Mouse (Mus musculus) hindbrain, embryonic 10.5 days (tissue): ENCODE results near the gene Calcoco1. TPM values are rescaled to one million over a fixed set of nuclear protein-coding genes. Genes with fewer than 3 reads are reported as not detected.
A peak's percentile ranks its signal among the peaks of the same experiment; 100 is the strongest.

Source experiments
- DNase-seq: peaks from one replicate; pipeline ENCODE4 v3.0.0-alpha.2; 2017; ENCODE audit warnings: low spot score
- H3K27ac ChIP-seq: fragments of 300-500 bp; sonication (generic); 2 replicates; pipeline ENCODE4 v1.5.1; 2016; ENCODE audit warnings: mild to moderate bottlenecking, moderate library complexity
- H3K27me3 ChIP-seq: fragments of 300-500 bp; sonication (generic); 2 replicates; pipeline ENCODE4 v1.6.1; 2016; ENCODE audit warnings: mild to moderate bottlenecking; ENCODE audit not compliant: poor library complexity, insufficient read depth, severe bottlenecking
- H3K36me3 ChIP-seq: fragments of 300-500 bp; sonication (generic); 2 replicates; pipeline ENCODE4 v1.6.1; 2016; ENCODE audit warnings: mild to moderate bottlenecking, moderate library complexity
- H3K4me1 ChIP-seq: fragments of 300-500 bp; sonication (generic); replicated peaks from 2 replicates; pipeline ENCODE4 v1.6.1; 2016; ENCODE audit warnings: mild to moderate bottlenecking
- H3K4me3 ChIP-seq: fragments of 300-500 bp; sonication (generic); 2 replicates; pipeline ENCODE4 v1.5.1; 2016; ENCODE audit warnings: mild to moderate bottlenecking, moderate library complexity
- H3K9me3 ChIP-seq: fragments of 300-500 bp; sonication (generic); 2 replicates; pipeline ENCODE4 v1.6.1; 2016; ENCODE audit warnings: mild to moderate bottlenecking, moderate library complexity
- WGBS: fragments of 180-500 bp; shearing (Covaris S2); methylation state at CpG from one replicate; pipeline ENCODE4 v1.1.7; 2016; 5-methylcytosine and 5-hydroxymethylcytosine counted together
- polyA plus RNA-seq: library from polyadenylated mRNA; unstranded; fragments of >200 nt; fragmentation: Nextera tagmentation; extraction: Ambion mirVana; gene quantifications from 2 replicates; pipeline ENCODE4 v1.2.1, GENCODE M21; 2016

Gene Calcoco1
- 32.1 and 38.5 TPM in 2 replicates for polyA plus RNA-seq

- no peaks in the 10 kb centered on the region for H3K9me3 ChIP-seq
- H3K4me1 ChIP-seq, result peaks cover 18% of the 10 kb centered on the region
- H3K36me3 ChIP-seq, result peaks cover 19% of the 10 kb centered on the region; the same call in 1 of the 2 replicates
- DNase-seq, result peak; percentile 99
- WGBS, result 1% methylated on average over 27 of the region's 27 CpGs
- H3K27ac ChIP-seq, result peak within 1 kb of the TSS; percentile 81
- peak within 1 kb of the TSS; percentile 70 for H3K4me3 ChIP-seq
- no peaks in the 10 kb centered on the region for H3K27me3 ChIP-seq
Measured at GRCm38 (mm10) chr15:102721980-102722475, at the start of gene Calcoco1. Calcoco1 (minus strand) TSS chr15:102722178.

- peaks cover 27% of the 10 kb centered on the region for H3K27me3 ChIP-seq
- no peak overlapping the region for H3K27ac ChIP-seq
- no peak for DNase-seq
- WGBS, result 51% methylated on average over 7 of the region's 7 CpGs
- no peaks in the 10 kb centered on the region for H3K9me3 ChIP-seq
- H3K36me3 ChIP-seq, result no peaks in the 10 kb centered on the region
- no peaks in the 10 kb centered on the region for H3K4me1 ChIP-seq
- no peak overlapping the region for H3K4me3 ChIP-seq
Measured at GRCm38 (mm10) chr15:102770866-102771265, 48.9 kb upstream of the Calcoco1 start.

- no peak for DNase-seq
- Histone ChIP-seq H3K9me3 (no peaks in the 10 kb centered on the region), H3K4me1 (no peaks in the 10 kb centered on the region), H3K36me3 (no peaks in the 10 kb centered on the region), H3K27me3 (peaks cover 70% of the 10 kb centered on the region), H3K27ac (no peak overlapping the region), H3K4me3 (no peak overlapping the region)
- 53% methylated on average over 2 of the region's 2 CpGs for WGBS
Measured at GRCm38 (mm10) chr15:102765207-102765606, 43.2 kb upstream of the Calcoco1 start.

- Histone ChIP-seq H3K9me3 (no peaks in the 10 kb centered on the region), H3K27me3 (peaks cover 75% of the 10 kb centered on the region), H3K36me3 (no peaks in the 10 kb centered on the region), H3K4me1 (no peaks in the 10 kb centered on the region), H3K4me3 (no peak overlapping the region), H3K27ac (no peak overlapping the region)
- DNase-seq, result peak; percentile 67
- 10% methylated on average over 7 of the region's 7 CpGs for WGBS
Measured at GRCm38 (mm10) chr15:102761745-102762378, 39.9 kb upstream of the Calcoco1 start.

- Histone ChIP-seq H3K9me3 (no peaks in the 10 kb centered on the region), H3K36me3 (no peaks in the 10 kb centered on the region), H3K27me3 (peaks cover 82% of the 10 kb centered on the region), H3K27ac (no peak overlapping the region), H3K4me3 (no peak overlapping the region), H3K4me1 (peaks cover 12% of the 10 kb centered on the region)
- DNase-seq, result no peak
- WGBS, result 94% methylated on average over 1 of the region's 1 CpGs
Measured at GRCm38 (mm10) chr15:102757686-102758085, 35.7 kb upstream of the Calcoco1 start.

GRCm38 (mm10) chr15:102755053-102755452, 33.1 kb upstream of the Calcoco1 start:
- 49% methylated on average over 5 of the region's 5 CpGs for WGBS
- H3K27me3 ChIP-seq, result peaks cover 83% of the 10 kb centered on the region

GRCm38 (mm10) chr15:102754361-102754760, 32.4 kb upstream of the Calcoco1 start:
- no peak for DNase-seq
- no peak overlapping the region for H3K4me3 ChIP-seq
- no peaks in the 10 kb centered on the region for H3K36me3 ChIP-seq
- H3K4me1 ChIP-seq, result peaks cover 20% of the 10 kb centered on the region
- H3K27ac ChIP-seq, result no peak overlapping the region
- WGBS, result 56% methylated on average over 7 of the region's 7 CpGs
- peaks cover 83% of the 10 kb centered on the region for H3K27me3 ChIP-seq
- H3K9me3 ChIP-seq, result no peaks in the 10 kb centered on the region

More at GRCm38 (mm10) chr15:102755053-102755452, 33.1 kb upstream of the Calcoco1 start:
- DNase-seq, result no peak
- peaks cover 13% of the 10 kb centered on the region for H3K4me1 ChIP-seq
- H3K4me3 ChIP-seq, result no peak overlapping the region
- H3K36me3 ChIP-seq, result no peaks in the 10 kb centered on the region
- no peaks in the 10 kb centered on the region for H3K9me3 ChIP-seq
- no peak overlapping the region for H3K27ac ChIP-seq

- WGBS, result 5% methylated on average over 13 of the region's 13 CpGs
- no peaks in the 10 kb centered on the region for H3K9me3 ChIP-seq
Measured at GRCm38 (mm10) chr15:102753170-102753569, 31.2 kb upstream of the Calcoco1 start.

GRCm38 (mm10) chr15:102752164-102752563, 30.2 kb upstream of the Calcoco1 start:
- H3K4me1 ChIP-seq, result peaks cover 35% of the 10 kb centered on the region
- H3K9me3 ChIP-seq, result no peaks in the 10 kb centered on the region
- no peak for DNase-seq
- 60% methylated on average over 1 of the region's 1 CpGs for WGBS
- H3K27me3 ChIP-seq, result peaks cover 97% of the 10 kb centered on the region
- H3K4me3 ChIP-seq, result no peak overlapping the region
- H3K36me3 ChIP-seq, result no peaks in the 10 kb centered on the region
- H3K27ac ChIP-seq, result no peak overlapping the region

More at GRCm38 (mm10) chr15:102753170-102753569, 31.2 kb upstream of the Calcoco1 start:
- H3K27ac ChIP-seq, result no peak overlapping the region
- H3K27me3 ChIP-seq, result peaks cover 87% of the 10 kb centered on the region
- peaks cover 27% of the 10 kb centered on the region for H3K4me1 ChIP-seq
- no peaks in the 10 kb centered on the region for H3K36me3 ChIP-seq
- peak; percentile 91 for DNase-seq
- H3K4me3 ChIP-seq, result peak overlapping the region; percentile 30; the same call in 1 of the 2 replicates

GRCm38 (mm10) chr15:102750241-102750640, 28.3 kb upstream of the Calcoco1 start:
- 81% methylated on average over 5 of the region's 5 CpGs for WGBS
- Histone ChIP-seq H3K27ac (no peak overlapping the region), H3K9me3 (no peaks in the 10 kb centered on the region), H3K4me3 (no peak overlapping the region), H3K36me3 (no peaks in the 10 kb centered on the region), H3K4me1 (peaks cover 50% of the 10 kb centered on the region), H3K27me3 (peaks cover 98% of the 10 kb centered on the region)
- DNase-seq, result no peak

- Histone ChIP-seq H3K4me1 (peaks cover 61% of the 10 kb centered on the region), H3K4me3 (no peak overlapping the region), H3K27me3 (peaks cover 99% of the 10 kb centered on the region), H3K9me3 (no peaks in the 10 kb centered on the region), H3K36me3 (no peaks in the 10 kb centered on the region), H3K27ac (no peak overlapping the region)
- no peak for DNase-seq
- WGBS, result 69% methylated on average over 1 of the region's 1 CpGs
Measured at GRCm38 (mm10) chr15:102749103-102749502, 27.1 kb upstream of the Calcoco1 start.

- H3K9me3 ChIP-seq, result no peaks in the 10 kb centered on the region
- no peaks in the 10 kb centered on the region for H3K36me3 ChIP-seq
- DNase-seq, result no peak
- H3K4me3 ChIP-seq, result peak overlapping the region; percentile 62
- 19% methylated on average over 8 of the region's 8 CpGs for WGBS
- peaks cover 100% of the 10 kb centered on the region for H3K27me3 ChIP-seq
- H3K4me1 ChIP-seq, result peaks cover 63% of the 10 kb centered on the region
- peak overlapping the region; percentile 12; the same call in 1 of the 2 replicates for H3K27ac ChIP-seq
Measured at GRCm38 (mm10) chr15:102747853-102748252, 25.9 kb upstream of the Calcoco1 start.

- WGBS, result under 1% methylated on average over 20 of the region's 20 CpGs
- Histone ChIP-seq H3K4me3 (peak overlapping the region; percentile 62), H3K27me3 (peaks cover 100% of the 10 kb centered on the region), H3K4me1 (peaks cover 66% of the 10 kb centered on the region), H3K36me3 (no peaks in the 10 kb centered on the region), H3K27ac (peak overlapping the region; percentile 86), H3K9me3 (no peaks in the 10 kb centered on the region)
- no peak for DNase-seq
Measured at GRCm38 (mm10) chr15:102747286-102747640, 25.3 kb upstream of the Calcoco1 start.
